Comparison of ENCODE assay signal across 15 mouse cellular contexts in genomic region chr7:37180416-37180815, GRCm38 (mm10).
DNase-seq lines count a peak whose midpoint lies in the region; ATAC-seq lines count a peak whose summit lies in the region.
"Had no signal": no experiment of that assay in that cellular context is flagged by ENCODE, and none has a peak within 500 bp of the region (broad histone marks: within the 10 kb centered on the region; RNA-seq: fewer than 3 reads in every experiment).

No protein-coding gene starts in this region.

- H3K9me3 ChIP-seq in midbrain, embryonic 14.5 days (ENCODE audit: control insufficient read depth, low read length) = no peaks in the 10 kb centered on the region
- H3K9me3 ChIP-seq in midbrain, embryonic 10.5 days (replicated peaks) = no peaks in the 10 kb centered on the region
- H3K9me3 ChIP-seq in limb, embryonic 12.5 days = no peaks in the 10 kb centered on the region

- no peak overlapping the region for H3K4me2 ChIP-seq in midbrain, embryonic 14.5 days (ENCODE audit: low read length)
- H3K4me2 ChIP-seq in limb, embryonic 12.5 days = peak overlapping the region; percentile 30

- WGBS in midbrain, embryonic 14.5 days = 61% methylated on average over 13 of the region's 13 CpGs
- 81% methylated on average over 13 of the region's 13 CpGs for WGBS in midbrain, embryonic 10.5 days
- 16% methylated on average over 13 of the region's 13 CpGs for WGBS in limb, embryonic 12.5 days

- H3K4me1 ChIP-seq in midbrain, embryonic 14.5 days (ENCODE audit: control insufficient read depth, insufficient read depth, low read length) = 0 out of 2 replicates have a peak, but pooled peaks cover 4% of the 10 kb centered on the region
- peaks cover 21% of the 10 kb centered on the region for H3K4me1 ChIP-seq in midbrain, embryonic 10.5 days
- peaks cover 30% of the 10 kb centered on the region for H3K4me1 ChIP-seq in limb, embryonic 12.5 days (replicated peaks)

- no peak overlapping the region for H3K9ac ChIP-seq in midbrain, embryonic 14.5 days (replicated peaks; ENCODE audit: low read length)
- no peak overlapping the region for H3K9ac ChIP-seq in limb, embryonic 12.5 days (replicated peaks)
- H3K9ac ChIP-seq: liver, postnatal 0 days had no signal

- H3K4me3 ChIP-seq in midbrain, embryonic 14.5 days (replicated peaks; ENCODE audit: low read depth, low read length) = no peak overlapping the region
- H3K4me3 ChIP-seq in midbrain, embryonic 10.5 days = no peak overlapping the region
- no peak overlapping the region for H3K4me3 ChIP-seq in limb, embryonic 12.5 days (replicated peaks)

- ATAC-seq in midbrain, embryonic 14.5 days (ENCODE audit: low FRiP score, low TSS enrichment) = no peak
- no peak for ATAC-seq in limb, embryonic 12.5 days (ENCODE audit: insufficient number of reproducible peaks, insufficient read depth, low FRiP score, low TSS enrichment, low read depth)
- ATAC-seq: liver, postnatal 0 days had no signal

- H3K27ac ChIP-seq in midbrain, embryonic 14.5 days (replicated peaks; ENCODE audit: low read depth, low read length) = no peak overlapping the region
- H3K27ac ChIP-seq in midbrain, embryonic 10.5 days (replicated peaks) = no peak overlapping the region
- H3K27ac ChIP-seq in limb, embryonic 12.5 days = peak overlapping the region; percentile 1; the same call in 1 of the 2 replicates

- H3K27me3 ChIP-seq in midbrain, embryonic 14.5 days (ENCODE audit: control insufficient read depth, insufficient read depth, low read length) = no peaks in the 10 kb centered on the region
- no peaks in the 10 kb centered on the region for H3K27me3 ChIP-seq in midbrain, embryonic 10.5 days (ENCODE audit: low read depth, poor library complexity, severe bottlenecking)
- H3K27me3 ChIP-seq in limb, embryonic 12.5 days = no peaks in the 10 kb centered on the region

- peak; percentile 20 to 41 for DNase-seq in cerebellum, postnatal 10 days
- no peak for DNase-seq in cerebellum, adult 8-10 months
- DNase-seq in midbrain, embryonic 14.5 days = peak; percentile 28
- DNase-seq in midbrain, embryonic 10.5 days (ENCODE audit: low spot score) = no peak
- no peak for DNase-seq in thymus, postnatal 14 days
- no peak for DNase-seq in frontal cortex, adult 2 months (ENCODE audit: extremely low spot score in 1 of 2, low spot score in 1 of 2)
- no peak for DNase-seq in gastrocnemius, adult 8-10 months (ENCODE audit: low spot score in 2 of 2)
- DNase-seq: cerebellum, adult 11 months; gastrocnemius, postnatal 36 days; heart, postnatal 36 days; liver, postnatal 0 days; spleen, adult 18-20 months; thymus, postnatal 25 days had no signal

- no peaks in the 10 kb centered on the region for H3K36me3 ChIP-seq in midbrain, embryonic 14.5 days (ENCODE audit: control insufficient read depth, insufficient read depth, low read length)
- H3K36me3 ChIP-seq in midbrain, embryonic 10.5 days = no peaks in the 10 kb centered on the region
- no peaks in the 10 kb centered on the region for H3K36me3 ChIP-seq in limb, embryonic 12.5 days
- H3K36me3 ChIP-seq: G1E had no signal

Comparison
In these comparisons a context has a peak if more than half of its experiments do, and no peak if none do; other contexts are left out.
1. DNase-seq: peak in cerebellum, postnatal 10 days (2 of 2) and midbrain, embryonic 14.5 days (single experiment); none in cerebellum, adult 8-10 months (single experiment), midbrain, embryonic 10.5 days (single experiment), thymus, postnatal 14 days (single experiment), frontal cortex, adult 2 months (0 of 2) and gastrocnemius, adult 8-10 months (0 of 2).